Mouse (Mus musculus): ENCODE measurements at regions not wholly inside any gene's neighbourhood (a gene's known extent, or its start where the extent isn't known, plus 50 kb on each side); places are given as distances from the start of the nearest gene placed in this dataset.
"Not testable (repeated sequence)": the region's sequence is repeated elsewhere in the genome, so short reads cannot be mapped to it uniquely, and the experiment has no call there.

DNA sequence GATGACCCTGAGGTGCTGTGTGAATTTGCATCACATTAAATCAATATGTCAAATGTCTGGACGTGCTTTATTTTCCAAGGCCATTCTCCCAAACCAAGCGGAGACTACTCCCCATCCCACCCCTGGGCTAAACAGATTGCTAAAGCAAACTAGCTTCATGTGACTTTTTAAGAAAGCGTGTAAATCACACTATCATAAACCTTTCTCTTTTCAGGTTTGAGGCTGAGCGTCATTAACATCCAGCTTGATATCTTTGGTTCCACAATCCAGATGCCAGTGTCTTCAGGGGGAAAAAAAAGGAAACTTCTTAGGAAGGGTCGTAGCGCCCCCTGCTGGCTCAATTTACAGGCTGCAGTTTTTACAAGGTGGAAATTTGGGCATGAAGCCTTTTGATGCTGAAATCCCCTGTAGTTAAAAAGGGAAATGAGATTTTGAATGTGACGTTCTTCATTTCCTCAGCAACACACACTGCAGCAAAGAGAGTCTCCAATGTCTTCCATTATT, 105.1 kb upstream of the Nt5e start:
- intact Hi-C loops (cut with DNase I) = loop anchor here (2.0 to 10.0 kb wide), 2 partner anchors 515 to 797 kb away; no protein-coding TSS in a partner anchor
- no peak overlapping the region for H3K4me3 ChIP-seq
- TF ChIP-seq CTCF (IDR thresholded peaks at IDR 0.05) = peak; percentile 92
- DNase-seq = peak; percentile 67
- no peak overlapping the region for H3K27ac ChIP-seq

DNA sequence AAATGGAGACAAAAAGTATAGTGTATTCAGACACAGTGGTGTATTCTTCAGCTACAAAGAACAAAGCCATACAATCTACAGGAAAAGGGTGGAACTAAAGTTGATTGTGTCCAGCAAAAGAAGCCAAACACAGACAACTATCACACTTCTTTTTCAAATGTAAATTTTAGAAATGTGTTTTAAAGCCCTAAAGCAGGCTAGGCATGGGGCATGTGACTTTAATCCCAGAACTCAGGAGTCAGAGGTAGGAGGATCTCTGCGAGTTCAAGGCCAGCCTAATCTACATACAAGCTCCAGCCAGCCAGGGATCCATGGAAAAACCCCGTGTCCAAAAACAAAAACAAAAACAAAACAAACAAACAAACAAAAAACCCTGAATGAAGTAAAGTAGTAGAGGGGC, 89.9 kb upstream of the Nt5e start:
- H3K4me3 ChIP-seq = no peak overlapping the region
- intact Hi-C loops (cut with DNase I) = no loop called here
- DNase-seq = no peak
- no peak for TF ChIP-seq CTCF (IDR thresholded peaks at IDR 0.05)
- H3K27ac ChIP-seq = no peak overlapping the region

DNA sequence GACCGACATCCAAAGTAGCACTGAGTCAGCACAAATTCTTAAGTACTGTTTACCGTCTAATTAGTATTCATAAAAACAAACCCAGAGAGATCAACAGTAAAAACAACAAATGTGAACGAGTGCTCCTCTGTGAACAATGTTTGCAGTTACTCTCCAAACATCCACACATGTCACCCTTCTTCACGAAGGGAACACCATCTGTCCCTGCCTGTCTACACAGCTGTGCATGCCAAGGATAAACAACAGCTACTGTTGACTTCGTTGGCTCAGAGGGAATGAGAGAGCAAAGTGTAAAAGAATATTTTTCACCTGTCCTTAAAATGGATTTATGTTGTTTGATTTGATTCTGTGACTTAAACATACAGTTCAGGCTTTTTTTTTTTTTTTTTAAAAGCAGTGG, 88.7 kb upstream of the Nt5e start:
- intact Hi-C loops (cut with DNase I) = no loop called here
- no peak overlapping the region for H3K4me3 ChIP-seq
- H3K27ac ChIP-seq = no peak overlapping the region
- DNase-seq = no peak
- TF ChIP-seq CTCF (IDR thresholded peaks at IDR 0.05) = no peak

DNA sequence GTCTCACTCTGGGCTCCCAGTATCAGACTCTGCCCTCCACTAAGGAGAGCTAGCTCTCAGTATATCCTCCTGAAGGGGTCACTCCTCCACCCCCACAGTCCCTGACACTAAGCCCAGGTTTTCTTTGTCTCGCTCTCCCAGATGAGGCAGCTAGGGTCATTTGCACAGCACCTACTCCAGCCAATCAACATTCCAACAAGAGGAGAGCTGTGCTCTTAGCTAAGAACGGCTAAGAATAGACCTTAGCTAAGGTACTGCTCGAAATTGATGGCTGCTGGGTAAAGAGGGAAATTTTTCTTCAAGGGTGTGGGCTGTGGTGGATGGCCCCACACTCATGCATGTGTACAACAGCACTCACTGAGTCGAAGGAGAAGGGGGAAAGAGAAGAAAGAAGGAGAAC, 86.3 kb upstream of the Nt5e start:
- Histone ChIP-seq H3K4me3 (peak overlapping the region; percentile 72), H3K27ac (no peak overlapping the region)
- intact Hi-C loops (cut with DNase I) = loop anchor here (2.0 kb wide), 2 partner anchors 158 to 306 kb away; no protein-coding TSS in a partner anchor
- no peak for TF ChIP-seq CTCF (IDR thresholded peaks at IDR 0.05)
- DNase-seq = no peak

DNA sequence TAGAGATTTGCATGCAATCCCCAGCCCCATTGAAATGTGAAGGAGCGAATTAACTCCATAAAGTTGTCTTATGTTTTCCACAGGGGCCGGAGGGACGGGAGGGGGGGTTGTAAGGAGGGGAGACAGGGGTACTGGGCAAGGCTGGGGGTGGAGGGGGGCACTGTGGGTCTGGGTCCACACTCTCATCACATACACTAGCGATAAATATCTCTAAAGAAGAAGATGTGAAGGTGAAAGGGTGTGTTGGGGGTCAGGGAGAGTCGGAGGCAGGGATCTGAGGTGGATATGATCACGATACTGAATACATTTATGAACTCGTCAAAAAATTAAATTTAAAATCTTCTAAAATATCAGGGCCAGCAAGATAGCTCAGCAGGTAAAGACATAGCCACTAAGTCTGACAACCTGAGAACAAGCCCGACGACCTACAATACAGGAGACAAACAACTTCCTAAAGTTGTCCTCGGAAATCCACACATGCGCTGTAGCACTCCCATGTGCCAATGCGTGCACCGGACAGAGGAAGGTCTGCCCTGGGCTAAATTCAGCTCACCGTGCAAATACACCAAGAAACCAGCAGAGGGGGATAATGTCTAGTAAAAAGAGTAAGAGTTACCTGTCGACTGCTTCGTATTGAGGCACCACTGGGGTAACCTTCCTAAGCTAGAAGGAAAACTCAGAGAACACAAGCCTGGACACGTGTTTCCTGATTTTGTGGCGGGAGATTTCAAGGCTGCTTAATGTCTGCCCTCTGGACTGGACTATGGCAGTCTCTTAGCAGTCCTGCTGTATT, 85.6 kb upstream of the Nt5e start:
- intact Hi-C loops (cut with DNase I) = loop anchor here (2.0 kb wide), 2 partner anchors 157 to 305 kb away; no protein-coding TSS in a partner anchor
- peak; percentile 85 for TF ChIP-seq CTCF (IDR thresholded peaks at IDR 0.05)
- peak; percentile 80 for DNase-seq
- Histone ChIP-seq H3K4me3 (peak overlapping the region; percentile 72), H3K27ac (peak overlapping the region; percentile 82)

DNA sequence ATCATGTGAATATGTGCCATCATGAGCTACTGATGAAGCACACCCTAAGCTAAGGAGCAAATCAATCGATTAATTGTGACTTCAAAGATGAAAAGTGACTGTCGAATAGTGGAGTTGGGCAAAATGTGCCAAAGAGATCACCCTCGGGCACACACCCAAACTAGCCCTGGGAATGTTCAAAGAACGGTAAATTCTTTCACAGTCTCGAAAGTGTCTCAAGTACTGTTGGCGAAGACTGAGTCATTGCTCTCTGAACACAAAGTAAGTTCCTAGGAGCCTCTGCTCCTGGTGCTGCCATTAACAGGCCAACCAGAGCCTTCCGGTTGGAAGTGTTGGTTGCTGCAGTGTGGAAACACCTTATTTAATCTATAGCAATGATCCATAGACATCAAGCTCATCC, 84.5 kb upstream of the Nt5e start:
- intact Hi-C loops (cut with DNase I) = no loop called here
- no peak for DNase-seq
- Histone ChIP-seq H3K27ac (no peak overlapping the region), H3K4me3 (no peak overlapping the region)
- no peak for TF ChIP-seq CTCF (IDR thresholded peaks at IDR 0.05)

DNA sequence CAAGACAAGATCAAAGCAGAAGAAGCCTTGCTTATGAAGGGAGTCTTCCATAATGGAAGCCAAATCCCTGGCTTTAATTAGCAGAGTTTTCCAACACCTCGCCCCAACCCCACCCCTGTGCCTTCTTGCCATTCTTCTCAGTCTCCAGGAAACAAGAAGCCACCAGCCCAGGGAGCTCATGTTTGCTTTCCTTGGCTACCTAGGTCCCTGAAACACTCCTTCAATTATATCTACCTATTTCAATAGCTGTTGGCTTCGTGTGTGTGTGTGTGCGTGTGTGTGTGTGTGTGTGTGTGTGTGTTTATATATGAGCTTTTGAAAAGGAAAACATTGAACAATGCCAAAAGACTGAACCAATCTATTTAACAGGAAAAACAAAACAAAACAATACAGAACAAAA, 82.5 kb upstream of the Nt5e start:
- TF ChIP-seq CTCF (IDR thresholded peaks at IDR 0.05) = no peak
- no peak overlapping the region for H3K27ac ChIP-seq
- no peak for DNase-seq
- intact Hi-C loops (cut with DNase I) = no loop called here
- H3K4me3 ChIP-seq = no peak overlapping the region

DNA sequence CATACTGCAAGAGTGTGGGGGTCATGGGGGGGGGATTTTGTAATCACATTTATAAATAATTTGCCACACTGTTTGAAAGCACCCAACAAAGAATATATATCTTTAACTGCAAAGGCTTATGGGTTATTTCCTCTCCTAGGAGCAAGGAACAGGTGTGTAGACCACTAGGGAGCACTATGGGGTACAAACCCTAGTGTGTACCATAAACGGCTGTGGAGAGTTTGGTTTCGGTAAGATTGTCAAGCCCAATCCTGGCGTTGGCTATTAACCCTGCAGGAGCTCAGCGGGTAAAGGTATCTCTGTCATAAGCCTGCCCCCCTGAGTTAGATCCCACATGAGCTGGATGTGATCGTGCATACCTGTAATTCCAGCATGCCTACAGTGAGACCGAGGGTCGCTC, 71.0 kb upstream of the Nt5e start:
- intact Hi-C loops (cut with DNase I) = no loop called here
- no peak overlapping the region for H3K4me3 ChIP-seq
- TF ChIP-seq CTCF (IDR thresholded peaks at IDR 0.05) = no peak
- DNase-seq = no peak
- H3K27ac ChIP-seq = no peak overlapping the region

DNA sequence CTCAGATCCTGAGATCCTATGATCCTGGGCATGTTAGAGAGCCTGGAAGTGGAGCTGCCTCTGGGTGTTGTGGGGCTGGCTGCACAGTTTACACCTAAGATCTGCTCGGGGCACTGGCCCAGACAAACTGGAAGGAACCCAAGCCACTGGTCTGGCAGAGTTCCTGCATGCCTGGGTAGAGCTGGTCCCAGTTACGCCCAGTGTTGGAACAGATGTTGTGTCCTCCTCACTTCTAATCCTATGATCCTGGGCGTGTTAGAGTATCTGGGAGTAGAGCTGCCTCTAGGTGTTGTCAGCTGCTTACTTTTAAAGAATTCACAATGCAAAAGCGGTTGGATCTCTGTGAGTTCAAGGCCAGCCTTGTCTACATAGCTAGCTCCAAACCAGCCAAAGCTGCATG, 67.4 kb upstream of the Nt5e start:
- no peak for TF ChIP-seq CTCF (IDR thresholded peaks at IDR 0.05)
- H3K27ac ChIP-seq = no peak overlapping the region
- intact Hi-C loops (cut with DNase I) = loop anchor here (2.0 kb wide), 1 partner anchor 67 kb away; the partner anchor contains the start of gene Nt5e
- peak; percentile 83 for DNase-seq
- H3K4me3 ChIP-seq = no peak overlapping the region

DNA sequence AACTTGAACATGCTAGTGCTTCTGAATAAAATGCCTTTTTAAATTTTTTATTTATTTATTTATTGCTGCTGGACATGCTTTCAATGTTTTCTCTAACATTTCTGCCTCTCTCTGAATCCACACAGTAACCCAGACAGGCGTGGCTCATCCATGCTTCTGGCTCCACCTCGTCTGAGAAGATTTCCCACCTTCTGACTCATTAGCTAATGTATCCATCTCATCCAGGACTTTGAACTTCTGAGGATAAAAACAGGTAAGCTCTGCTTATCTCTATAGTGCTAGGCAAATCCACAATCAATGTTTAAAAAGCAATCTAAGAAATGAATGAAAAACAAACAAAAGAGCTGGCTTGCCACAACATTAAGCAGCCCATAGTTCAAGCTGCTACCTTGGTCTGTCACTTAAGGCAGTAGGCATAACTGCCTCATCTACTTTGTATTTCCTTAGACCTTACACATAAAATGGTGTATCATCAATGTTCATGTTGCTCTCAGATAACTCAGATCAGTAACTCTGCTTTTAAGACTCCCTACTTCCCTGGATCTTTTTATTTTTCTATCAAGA, 66.8 kb upstream of the Nt5e start:
- intact Hi-C loops (cut with DNase I) = no loop called here
- no peak for TF ChIP-seq CTCF (IDR thresholded peaks at IDR 0.05)
- DNase-seq = no peak
- Histone ChIP-seq H3K4me3 (no peak overlapping the region), H3K27ac (no peak overlapping the region)

DNA sequence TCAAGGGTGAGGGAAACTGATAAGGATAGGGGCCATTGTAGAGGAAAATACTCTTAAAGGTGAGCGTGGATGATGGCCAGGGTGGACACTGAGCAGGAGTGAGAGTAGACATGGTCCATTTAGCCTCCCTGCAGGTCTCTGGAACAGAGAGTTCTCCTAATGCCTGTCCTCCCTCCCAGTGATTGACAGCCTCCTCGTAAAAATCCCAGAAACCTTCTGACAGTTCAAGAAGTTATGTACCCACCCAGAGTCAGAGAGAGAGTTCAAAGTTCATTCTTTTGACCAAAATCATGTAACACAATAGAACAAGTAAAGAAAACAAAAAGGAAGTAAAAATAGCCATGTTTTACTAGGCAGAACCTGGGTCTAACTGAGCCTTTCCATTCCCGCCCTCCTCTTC, 64.5 kb upstream of the Nt5e start:
- intact Hi-C loops (cut with DNase I) = no loop called here
- no peak for DNase-seq
- Histone ChIP-seq H3K27ac (no peak overlapping the region), H3K4me3 (no peak overlapping the region)
- no peak for TF ChIP-seq CTCF (IDR thresholded peaks at IDR 0.05)

DNA sequence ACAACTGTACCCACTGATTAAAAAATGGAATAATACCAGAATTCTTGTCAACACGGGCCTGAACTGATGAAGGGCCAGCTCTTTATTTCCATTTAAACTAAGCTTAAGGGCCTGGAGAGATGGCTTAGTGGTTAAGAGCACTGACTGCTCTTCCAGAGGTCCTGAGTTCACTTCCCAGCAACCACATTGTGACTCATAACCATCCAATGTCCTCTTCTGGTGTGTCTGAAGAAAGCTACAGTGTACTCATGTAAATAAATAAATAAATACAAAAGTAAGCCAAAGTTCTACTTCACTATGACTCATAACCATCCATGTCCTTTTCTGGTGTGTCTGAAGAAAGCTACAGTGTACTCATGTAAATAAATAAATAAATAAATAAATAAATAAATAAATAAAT, 60.7 kb upstream of the Nt5e start:
- H3K4me3 ChIP-seq; DNase-seq; H3K27ac ChIP-seq; intact Hi-C loops (cut with DNase I): not testable (repeated sequence)

DNA sequence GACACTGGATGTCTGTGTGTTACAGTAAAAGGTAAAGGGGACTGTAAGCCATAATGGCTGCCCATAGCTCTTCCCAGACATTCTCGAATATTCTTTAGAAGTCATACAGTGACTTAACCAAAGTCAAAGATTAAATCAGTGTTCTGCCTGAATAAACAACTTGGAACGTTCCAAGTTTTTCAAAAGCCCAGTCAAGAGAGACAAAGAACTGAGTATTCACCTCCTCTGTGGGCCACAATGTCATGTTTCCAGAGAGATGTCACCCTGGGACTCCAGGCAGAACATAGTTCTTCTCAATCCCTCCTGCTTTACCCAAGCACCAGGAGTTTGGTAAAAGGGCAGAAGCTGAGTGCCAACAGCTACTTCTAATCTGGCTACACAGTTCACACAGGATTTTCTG, 58.2 kb upstream of the Nt5e start:
- DNase-seq = no peak
- intact Hi-C loops (cut with DNase I) = no loop called here
- Histone ChIP-seq H3K27ac (no peak overlapping the region), H3K4me3 (no peak overlapping the region)
- no peak for TF ChIP-seq CTCF (IDR thresholded peaks at IDR 0.05)

DNA sequence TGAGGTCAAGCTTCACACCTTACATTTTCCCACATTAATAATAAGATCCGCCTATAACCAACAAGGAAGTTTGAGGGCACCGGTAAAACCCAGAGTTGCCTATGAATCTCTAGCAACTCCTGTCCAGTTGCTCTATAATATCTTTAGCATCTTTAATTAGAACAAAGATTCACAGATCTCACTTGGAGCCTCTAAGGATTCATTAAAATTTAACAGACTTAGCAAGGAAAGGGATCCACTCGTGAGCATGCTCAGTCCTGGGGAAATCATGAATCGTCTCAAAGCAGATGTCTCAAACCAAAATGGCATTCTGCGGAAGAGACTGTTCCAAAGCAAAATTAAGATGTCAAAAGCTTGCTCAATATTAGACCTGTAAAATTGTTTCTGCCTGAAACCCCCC, 57.8 kb upstream of the Nt5e start:
- no peak for DNase-seq
- intact Hi-C loops (cut with DNase I) = no loop called here
- no peak for TF ChIP-seq CTCF (IDR thresholded peaks at IDR 0.05)
- no peak overlapping the region for H3K4me3 ChIP-seq
- H3K27ac ChIP-seq = no peak overlapping the region
